Mouse (Mus musculus) erythroblast, embryonic 14.5 days (primary cell): ENCODE results near the gene Plin3.

Experiments
- GATA1 ChIP-seq: IDR thresholded peaks from 2 replicates; pipeline ENCODE4 v1.6.1; 2012; ENCODE audit warnings: low read length, inconsistent platforms, mixed read lengths
- TAL1 ChIP-seq: IDR thresholded peaks from 3 replicates; pipeline ENCODE4 v1.6.1; 2012; ENCODE audit warnings: low read length, inconsistent platforms, mixed read lengths

- TF ChIP-seq GATA1 (no peak), TAL1 (no peak)
These were observed 50.9 kb downstream of the Plin3 start for GRCm38 (mm10) chr17:56241541-56242401.
